Mouse (Mus musculus) stomach, postnatal 0 days (tissue): Measurements from ENCODE around the gene Scd3. TPM values are rescaled to one million over a fixed set of nuclear protein-coding genes. Genes with fewer than 3 reads are reported as not detected.

Experiments used
- ATAC-seq: fragments of 200-750 bp; cut with Nextera tagmentation; 2 replicates; pipeline ENCODE4 v1.8.0; 2017; ENCODE audit not compliant: low FRiP score, low TSS enrichment
- DNase-seq: peaks from one replicate; pipeline ENCODE4 v3.0.0-alpha.2; 2016; ENCODE audit warnings: low spot score
- H3K27ac ChIP-seq: fragments of 300-500 bp; sonication (generic); replicated peaks from 2 replicates; pipeline ENCODE4 v1.5.1; 2014; ENCODE audit warnings: mild to moderate bottlenecking, control low read depth
- H3K27me3 ChIP-seq: fragments of 300-500 bp; sonication (generic); 2 replicates; pipeline ENCODE4 v1.6.1; 2014; ENCODE audit warnings: low read length; ENCODE audit not compliant: control insufficient read depth, insufficient read depth
- H3K36me3 ChIP-seq: fragments of 300-500 bp; sonication (generic); 2 replicates; pipeline ENCODE4 v1.6.1; 2014; ENCODE audit warnings: low read length, mixed read lengths; ENCODE audit not compliant: control insufficient read depth, insufficient read depth
- H3K4me1 ChIP-seq: fragments of 300-500 bp; sonication (generic); replicated peaks from 2 replicates; pipeline ENCODE4 v1.6.1; 2014; ENCODE audit warnings: antibody characterized with exemption; ENCODE audit not compliant: control insufficient read depth, insufficient read depth
- H3K4me2 ChIP-seq: fragments of 300-500 bp; sonication (generic); replicated peaks from 2 replicates; pipeline ENCODE4 v1.6.1; 2014; ENCODE audit warnings: low read depth, mild to moderate bottlenecking, control low read depth, moderate library complexity
- H3K4me3 ChIP-seq: fragments of 300-500 bp; sonication (generic); 2 replicates; pipeline ENCODE4 v1.5.1; 2014; ENCODE audit warnings: low read depth, low read length, control low read depth
- H3K9ac ChIP-seq: fragments of 300-500 bp; sonication (generic); 2 replicates; pipeline ENCODE4 v1.6.1; 2014; ENCODE audit warnings: mild to moderate bottlenecking, low read length, control low read depth, mixed read lengths
- H3K9me3 ChIP-seq: fragments of 300-500 bp; sonication (generic); 2 replicates; pipeline ENCODE4 v1.6.1; 2016; ENCODE audit warnings: low read length; ENCODE audit not compliant: control insufficient read depth
- CTCF ChIP-seq: IDR thresholded peaks from 2 replicates; pipeline ENCODE4 v1.5.1; 2016; ENCODE audit warnings: antibody characterized with exemption, low read depth, mild to moderate bottlenecking, moderate library complexity
- EP300 ChIP-seq: optimal IDR thresholded peaks from 2 replicates; pipeline ENCODE3; 2016; ENCODE audit warnings: antibody characterized with exemption
- WGBS: fragments of 180-500 bp; shearing (Covaris S2); extraction: QIAGEN DNeasy Blood & Tissue Kit; methylation state at CpG from one replicate; pipeline ENCODE4 v1.1.7; 2014; 5-methylcytosine and 5-hydroxymethylcytosine counted together
- polyA plus RNA-seq: library from polyadenylated mRNA; unstranded; fragments of >200 nt; fragmentation: Nextera tagmentation; extraction: Ambion mirVana; gene quantifications from 2 replicates; pipeline ENCODE4 v1.2.1, GENCODE M21; 2015

The Scd3 gene
- polyA plus RNA-seq, 1 experiment from 2014 or later: 0.05 TPM

DNA sequence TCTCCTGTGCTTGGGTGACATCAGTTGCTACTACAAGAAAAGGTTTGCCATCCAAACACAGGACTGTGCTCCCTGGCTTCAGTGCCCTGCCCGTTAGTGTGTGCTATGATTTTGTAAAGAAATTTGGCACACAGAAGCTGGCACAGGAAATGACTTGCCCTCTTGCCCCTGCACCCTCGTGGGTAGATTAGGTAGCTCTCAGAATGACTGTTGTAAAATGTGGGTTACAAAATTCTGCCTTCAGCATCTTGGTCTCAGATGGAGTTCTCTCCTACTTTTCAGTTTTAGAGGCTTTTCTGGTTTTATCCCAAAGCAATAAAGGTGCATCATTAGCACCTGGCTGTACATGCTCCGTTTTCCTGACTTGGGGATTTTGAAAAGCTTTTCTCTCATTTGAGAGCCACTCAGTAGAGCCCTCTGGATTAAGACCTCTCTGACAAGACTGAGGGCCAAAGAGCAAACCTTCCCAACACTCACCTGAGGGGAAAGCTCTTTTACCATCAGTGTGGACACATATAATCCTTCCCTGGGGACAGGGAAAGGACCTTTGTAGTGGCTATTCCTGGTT, 15.0 kb downstream of the Scd3 start:
- H3K4me1 ChIP-seq: no peaks in the 10 kb centered on the region
- no peaks in the 10 kb centered on the region for H3K27me3 ChIP-seq
- no peak for ATAC-seq
- H3K27ac ChIP-seq: no peak overlapping the region
- H3K4me2 ChIP-seq: no peak overlapping the region
- no peaks in the 10 kb centered on the region for H3K9me3 ChIP-seq
- H3K9ac ChIP-seq: no peak overlapping the region
- no peak overlapping the region for H3K4me3 ChIP-seq
- no peak for TF ChIP-seq EP300
- TF ChIP-seq CTCF: no peak
- H3K36me3 ChIP-seq: no peaks in the 10 kb centered on the region
- DNase-seq: no peak
- WGBS: 55% methylated on average over 3 of the region's 3 CpGs

DNA sequence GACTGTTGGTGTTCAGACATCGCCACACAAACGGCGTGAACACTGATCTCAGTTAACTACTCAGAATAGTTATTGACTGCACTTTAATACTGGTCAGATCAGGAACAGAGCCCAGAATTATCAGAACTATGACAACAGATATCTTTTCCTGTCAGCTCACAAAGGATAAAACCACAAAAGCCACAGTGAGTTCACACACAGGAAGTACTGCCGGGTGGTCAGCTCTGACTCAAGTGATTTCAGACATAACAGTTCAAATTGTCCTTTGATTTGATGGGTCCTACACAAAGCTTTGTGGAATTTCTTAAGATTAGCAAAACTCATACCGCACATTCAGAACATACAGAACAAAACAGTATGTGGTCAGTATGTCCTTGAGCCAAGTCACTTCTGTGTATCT, 22.7 kb downstream of the Scd3 start:
- no peak for ATAC-seq
- H3K36me3 ChIP-seq: no peaks in the 10 kb centered on the region

DNA sequence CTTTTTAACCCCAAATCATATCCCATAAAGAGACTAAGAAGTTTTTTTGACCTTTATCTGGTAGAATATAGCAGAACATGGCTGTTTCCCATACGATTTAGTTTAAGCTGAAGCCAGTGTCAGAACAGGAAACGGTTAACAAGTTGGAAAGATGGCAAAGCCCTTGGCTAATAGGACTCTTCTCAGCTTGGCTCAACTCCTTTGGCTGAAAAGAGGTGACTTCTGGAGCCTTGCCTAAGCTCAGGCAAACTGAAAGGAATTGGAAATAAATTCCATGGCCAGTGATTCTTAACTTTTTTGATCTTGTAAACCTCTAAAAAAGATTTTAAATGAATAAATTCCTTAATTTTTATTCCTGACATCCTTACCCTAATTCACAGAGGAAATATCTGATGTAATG, 26.7 kb downstream of the Scd3 start:
- TF ChIP-seq EP300: no peak
- TF ChIP-seq CTCF: no peak
- H3K27me3 ChIP-seq: no peaks in the 10 kb centered on the region
- DNase-seq: no peak
- H3K4me2 ChIP-seq: no peak overlapping the region
- no peak for ATAC-seq
- no peak overlapping the region for H3K27ac ChIP-seq
- no peaks in the 10 kb centered on the region for H3K4me1 ChIP-seq
- H3K9me3 ChIP-seq: no peaks in the 10 kb centered on the region
- H3K36me3 ChIP-seq: no peaks in the 10 kb centered on the region
- no peak overlapping the region for H3K9ac ChIP-seq
- H3K4me3 ChIP-seq: no peak overlapping the region
- WGBS: 70% methylated on average over 2 of the region's 2 CpGs

More for the DNA sequence above, 22.7 kb downstream of the Scd3 start:
- Histone ChIP-seq H3K4me2 (no peak overlapping the region), H3K9me3 (no peaks in the 10 kb centered on the region), H3K27me3 (no peaks in the 10 kb centered on the region), H3K9ac (no peak overlapping the region), H3K4me3 (no peak overlapping the region), H3K27ac (no peak overlapping the region), H3K4me1 (no peaks in the 10 kb centered on the region)
- DNase-seq: no peak
- 79% methylated on average over 5 of the region's 5 CpGs for WGBS
- TF ChIP-seq CTCF (no peak), EP300 (no peak)

DNA sequence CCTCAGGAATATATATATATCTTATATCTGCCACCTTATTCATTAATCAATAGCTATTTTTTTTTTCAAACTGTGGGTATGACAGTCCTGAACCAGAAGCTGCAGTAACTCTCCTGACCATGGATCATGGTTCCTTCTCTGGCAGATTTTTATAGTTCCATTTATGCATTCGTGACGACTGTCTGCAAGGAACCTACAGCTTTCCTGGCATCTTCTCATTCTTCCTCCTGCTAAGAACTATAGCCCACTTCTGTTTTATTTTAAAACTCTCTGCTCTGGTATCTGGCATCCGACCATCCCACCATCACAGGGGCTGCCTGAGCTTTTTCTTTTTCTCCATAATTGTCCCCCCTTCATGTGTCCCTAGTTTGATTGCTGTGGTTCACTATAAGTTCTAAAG, 27.1 kb downstream of the Scd3 start:
- WGBS: 78% methylated on average over 3 of the region's 3 CpGs

DNA sequence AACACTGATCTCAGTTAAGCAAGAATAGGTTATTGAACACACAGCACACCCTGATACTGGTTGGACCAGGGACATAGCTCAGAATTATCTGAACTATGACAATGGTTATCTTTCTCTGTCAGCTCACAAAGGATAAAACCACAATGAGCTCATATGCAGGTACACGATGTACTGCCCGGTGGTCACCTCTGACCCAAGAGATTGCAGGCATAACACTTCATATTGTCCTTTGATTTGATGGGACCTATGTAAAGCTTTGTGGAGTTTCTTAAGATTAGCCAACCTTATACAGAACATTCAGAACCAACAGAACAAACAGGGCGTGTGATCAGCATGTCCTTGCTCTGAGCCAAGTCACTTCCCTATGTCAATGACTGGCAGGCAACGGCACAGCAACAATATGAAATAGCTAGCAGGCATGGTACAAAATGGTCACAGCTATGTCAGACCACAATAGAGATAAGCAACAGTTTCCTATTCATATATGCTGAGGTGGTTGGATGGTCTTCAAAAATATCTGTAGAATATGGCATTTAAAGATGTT, 28.6 kb downstream of the Scd3 start:
- no peaks in the 10 kb centered on the region for H3K4me1 ChIP-seq
- 0 out of 2 replicates have a peak, but pooled peaks have one; percentile 38 for ATAC-seq
- H3K4me2 ChIP-seq: no peak overlapping the region
- no peaks in the 10 kb centered on the region for H3K9me3 ChIP-seq
- no peak for TF ChIP-seq CTCF
- TF ChIP-seq EP300: no peak
- no peaks in the 10 kb centered on the region for H3K27me3 ChIP-seq
- DNase-seq: no peak
- WGBS: 67% methylated on average over 4 of the region's 4 CpGs
- no peak overlapping the region for H3K27ac ChIP-seq
- no peaks in the 10 kb centered on the region for H3K36me3 ChIP-seq
- H3K4me3 ChIP-seq: no peak overlapping the region
- no peak overlapping the region for H3K9ac ChIP-seq

More for the DNA sequence above, 27.1 kb downstream of the Scd3 start:
- Histone ChIP-seq H3K9me3 (no peaks in the 10 kb centered on the region), H3K4me1 (no peaks in the 10 kb centered on the region), H3K27me3 (no peaks in the 10 kb centered on the region), H3K4me3 (no peak overlapping the region), H3K4me2 (no peak overlapping the region), H3K36me3 (no peaks in the 10 kb centered on the region), H3K9ac (no peak overlapping the region), H3K27ac (no peak overlapping the region)
- DNase-seq (no peak), ATAC-seq (no peak)
- TF ChIP-seq CTCF (no peak), EP300 (no peak)

GRCm38 (mm10) chr19:44237471-44238006, 34.5 kb downstream of the Scd3 start:
- Histone ChIP-seq H3K9me3 (no peaks in the 10 kb centered on the region), H3K4me2 (peak overlapping the region; percentile 41), H3K4me3 (no peak overlapping the region), H3K27me3 (no peaks in the 10 kb centered on the region), H3K36me3 (no peaks in the 10 kb centered on the region), H3K4me1 (no peaks in the 10 kb centered on the region), H3K27ac (no peak overlapping the region), H3K9ac (no peak overlapping the region)
- whole genome bisulfite sequencing: 8% methylated on average over 19 of the region's 19 CpGs
- TF ChIP-seq CTCF (no peak), EP300 (no peak)
- 0 out of 2 replicates have a peak, but pooled peaks have one; percentile 29 for ATAC-seq
- no peak for DNase-seq
